Mouse (Mus musculus) gastrocnemius, adult 8-10 months (tissue): Measurements from ENCODE around the gene Dmxl2. TPM values are rescaled to one million over a fixed set of nuclear protein-coding genes. Genes with fewer than 3 reads are reported as not detected.

Source experiments
- DNase-seq, 2 experiments: peaks; one replicate each; pipeline ENCODE4 v3.0.0; 2022; ENCODE audit warnings: low spot score in 2 of 2
- total RNA-seq, 4 experiments: library from RNA; stranded (reverse); gene quantifications; 2 replicates each; pipeline ENCODE4 v1.2.4; 2022

The Dmxl2 gene
- total RNA-seq: 1 to 10 TPM; 2.3 to 3.4 (median 2.6) TPM

GRCm38 (mm10) chr9:54501453-54502110 lies at the start of gene Dmxl2:
TSS of gene Dmxl2 (minus strand) at chr9:54501626.
- DNase-seq: peak; percentile 84 to 88

- DNase-seq: no peak
Measured at GRCm38 (mm10) chr9:54549433-54549832, 48.0 kb upstream of the Dmxl2 start.

GRCm38 (mm10) chr9:54547536-54547935 lies 46.1 kb upstream of the Dmxl2 start:
- peak in 1 of 2 experiments; percentile 38 for DNase-seq

GRCm38 (mm10) chr9:54544954-54545315 lies 43.5 kb upstream of the Dmxl2 start:
- no peak for DNase-seq

GRCm38 (mm10) chr9:54544212-54544953 lies 43.0 kb upstream of the Dmxl2 start:
- DNase-seq: no peak

GRCm38 (mm10) chr9:54540801-54541200 lies 39.4 kb upstream of the Dmxl2 start:
- DNase-seq: no peak

- DNase-seq: no peak
Measured at GRCm38 (mm10) chr9:54538684-54539083, 37.3 kb upstream of the Dmxl2 start, which contains the start of gene Sh2d7. TSS of gene Sh2d7 (plus strand) at chr9:54538984.

GRCm38 (mm10) chr9:54538244-54538643 lies 36.8 kb upstream of the Dmxl2 start:
- DNase-seq: no peak

GRCm38 (mm10) chr9:54537480-54537879 lies 36.1 kb upstream of the Dmxl2 start:
- no peak for DNase-seq

GRCm38 (mm10) chr9:54537030-54537429 lies 35.6 kb upstream of the Dmxl2 start:
- DNase-seq: no peak

GRCm38 (mm10) chr9:54536236-54536635 lies 34.8 kb upstream of the Dmxl2 start:
- DNase-seq: no peak

- no peak for DNase-seq
Measured at GRCm38 (mm10) chr9:54533975-54534374, 32.5 kb upstream of the Dmxl2 start.

GRCm38 (mm10) chr9:54532926-54533325 lies 31.5 kb upstream of the Dmxl2 start:
- no peak for DNase-seq

GRCm38 (mm10) chr9:54531421-54531820 lies 30.0 kb upstream of the Dmxl2 start:
- no peak for DNase-seq

- no peak for DNase-seq
Measured at GRCm38 (mm10) chr9:54530836-54531235, 29.4 kb upstream of the Dmxl2 start.

GRCm38 (mm10) chr9:54529950-54530349 lies 28.5 kb upstream of the Dmxl2 start:
- DNase-seq: no peak

GRCm38 (mm10) chr9:54527694-54528093 lies 26.3 kb upstream of the Dmxl2 start:
- no peak for DNase-seq

- no peak for DNase-seq
Measured at GRCm38 (mm10) chr9:54520286-54520685, 18.9 kb upstream of the Dmxl2 start.

GRCm38 (mm10) chr9:54518921-54519320 lies 17.5 kb upstream of the Dmxl2 start:
- no peak for DNase-seq

- no peak for DNase-seq
Measured at GRCm38 (mm10) chr9:54515991-54516390, 14.6 kb upstream of the Dmxl2 start.

GRCm38 (mm10) chr9:54502873-54503272 lies 1.4 kb upstream of the Dmxl2 start:
- no peak for DNase-seq

GRCm38 (mm10) chr9:54502111-54502495 lies 677 bp upstream of the Dmxl2 start:
- DNase-seq: no peak
